Mouse (Mus musculus) CH12.LX (cell line): ENCODE measurements around the gene Itk. TPM values are rescaled to one million over a fixed set of nuclear protein-coding genes. Genes with fewer than 3 reads are reported as not detected.

Source experiments
- DNase-seq: peaks from one replicate; pipeline ENCODE4 v3.0.0-alpha.2; 2013; ENCODE audit errors: extremely low read depth
- H3K27ac ChIP-seq: 2 replicates; pipeline ENCODE4 v1.5.1; 2012; ENCODE audit warnings: low read depth, mild to moderate bottlenecking, control low read depth, moderate library complexity; ENCODE audit not compliant: insufficient read depth
- H3K27me3 ChIP-seq: replicated peaks from 2 replicates; pipeline ENCODE3; 2012; ENCODE audit warnings: inconsistent platforms
- H3K36me3 ChIP-seq, 2 experiments: replicated peaks in 1 of 2; 2 replicates each; pipeline versions ENCODE3 to v1.6.1; 2012; ENCODE audit warnings: inconsistent platforms in 1 of 2, low read length in 1 of 2, mild to moderate bottlenecking in 1 of 2, mixed read lengths in 1 of 2, moderate library complexity in 1 of 2; ENCODE audit not compliant: control insufficient read depth in 1 of 2, insufficient read depth in 1 of 2
- H3K4me1 ChIP-seq, 2 experiments: 2 replicates each; pipeline ENCODE4 v1.6.1; 2012; ENCODE audit warnings: inconsistent platforms in 1 of 2, moderate library complexity in 1 of 2; ENCODE audit not compliant: insufficient read depth in 2 of 2, control insufficient read depth in 1 of 2
- H3K4me2 ChIP-seq: 2 replicates; pipeline ENCODE4 v1.6.1; 2012; ENCODE audit warnings: low read depth, mild to moderate bottlenecking, control low read depth; ENCODE audit not compliant: poor library complexity, insufficient read depth, severe bottlenecking
- H3K4me3 ChIP-seq, 3 experiments: fragments of 150-350 bp in 1 of 3; sonication (generic) in 1 of 3; replicated peaks in 1 of 3; 2 replicates each; pipeline versions ENCODE3 to v1.5.1; 2011 to 2012; ENCODE audit warnings: low read depth in 2 of 3, low read length in 2 of 3, mild to moderate bottlenecking in 2 of 3, moderate library complexity in 2 of 3, control low read depth in 1 of 3, improper control_type of control experiment in 1 of 3, inconsistent platforms in 1 of 3, mixed read lengths in 1 of 3; ENCODE audit not compliant: poor library complexity in 1 of 3
- H3K79me2 ChIP-seq: replicated peaks from 2 replicates; pipeline ENCODE4 v1.6.1; 2012; ENCODE audit warnings: mild to moderate bottlenecking, moderate library complexity; ENCODE audit not compliant: control insufficient read depth, poor library complexity, insufficient read depth, severe bottlenecking; ENCODE audit errors: extremely low read depth
- H3K9ac ChIP-seq: 2 replicates; pipeline ENCODE4 v1.6.1; 2012; ENCODE audit warnings: low read depth, mild to moderate bottlenecking, control low read depth, moderate library complexity; ENCODE audit not compliant: insufficient read depth
- H3K9me3 ChIP-seq: replicated peaks from 2 replicates; pipeline ENCODE3; 2012; ENCODE audit warnings: low read length, inconsistent platforms, mixed read lengths
- BHLHE40 ChIP-seq: IDR thresholded peaks from 2 replicates; pipeline ENCODE4 v1.6.1; 2011; ENCODE audit warnings: mild to moderate bottlenecking, low read depth, low read length, improper control_type of control experiment
- CHD1 ChIP-seq: IDR thresholded peaks from 2 replicates; pipeline ENCODE4 v1.6.1; 2012; ENCODE audit warnings: low read depth, low read length, improper control_type of control experiment, inconsistent platforms
- CHD2 ChIP-seq: IDR thresholded peaks from 2 replicates; pipeline ENCODE4 v1.6.1; 2011; ENCODE audit warnings: low read length, improper control_type of control experiment
- CTCF ChIP-seq, 2 experiments: IDR thresholded peaks in 1 of 2; conservative IDR thresholded peaks in 1 of 2; 2 replicates each; pipeline ENCODE4 v1.5.1; 2011 to 2012; ENCODE audit warnings: low read depth in 2 of 2, low read length in 2 of 2, improper control_type of control experiment in 1 of 2, inconsistent platforms in 1 of 2, mild to moderate bottlenecking in 1 of 2, moderate library complexity in 1 of 2
- E2F4 ChIP-seq: IDR thresholded peaks from 2 replicates; pipeline ENCODE4 v1.6.1; 2011; ENCODE audit warnings: low read depth, low read length, improper control_type of control experiment; ENCODE audit not compliant: insufficient replicate concordance
- ELF1 ChIP-seq: IDR thresholded peaks from 2 replicates; pipeline ENCODE4 v1.6.1; 2014; ENCODE audit warnings: low read depth, mild to moderate bottlenecking, inconsistent platforms, low read length, improper control_type of control experiment
- EP300 ChIP-seq: IDR thresholded peaks from 2 replicates; pipeline ENCODE4 v1.6.1; 2011; ENCODE audit warnings: low read length, improper control_type of control experiment
- ETS1 ChIP-seq: conservative IDR thresholded peaks from 2 replicates; pipeline ENCODE4 v1.6.1; 2012; ENCODE audit warnings: low read depth, mild to moderate bottlenecking, inconsistent platforms, low read length, improper control_type of control experiment, moderate library complexity
- GABPA ChIP-seq: IDR thresholded peaks from 2 replicates; pipeline ENCODE4 v1.6.1; 2012; ENCODE audit warnings: low read depth, low read length, improper control_type of control experiment, inconsistent platforms; ENCODE audit not compliant: insufficient replicate concordance
- HCFC1 ChIP-seq: IDR thresholded peaks from 2 replicates; pipeline ENCODE4 v1.6.1; 2012; ENCODE audit warnings: low read depth, mild to moderate bottlenecking, inconsistent platforms, low read length, improper control_type of control experiment
- IRF4 ChIP-seq: IDR thresholded peaks from 2 replicates; pipeline ENCODE4 v1.6.1; 2014; ENCODE audit warnings: low read depth, mild to moderate bottlenecking, inconsistent platforms, low read length, improper control_type of control experiment
- JUN ChIP-seq: IDR thresholded peaks from 2 replicates; pipeline ENCODE4 v1.6.1; 2011; ENCODE audit warnings: low read depth, mild to moderate bottlenecking, low read length, improper control_type of control experiment, moderate library complexity; ENCODE audit not compliant: insufficient read depth
- JUND ChIP-seq: conservative IDR thresholded peaks from 2 replicates; pipeline ENCODE4 v1.6.1; 2011; ENCODE audit warnings: low read depth, low read length, improper control_type of control experiment
- KAT2A ChIP-seq: IDR thresholded peaks from 2 replicates; pipeline ENCODE4 v1.6.1; 2012; ENCODE audit warnings: low read length, improper control_type of control experiment, inconsistent platforms; ENCODE audit not compliant: insufficient replicate concordance
- MAFK ChIP-seq: IDR thresholded peaks from 2 replicates; pipeline ENCODE4 v1.6.1; 2011; ENCODE audit warnings: low read length, improper control_type of control experiment; ENCODE audit not compliant: insufficient replicate concordance
- MAX ChIP-seq: IDR thresholded peaks from 2 replicates; pipeline ENCODE4 v1.6.1; 2011; ENCODE audit warnings: low read length, improper control_type of control experiment
- MAZ ChIP-seq: IDR thresholded peaks from 2 replicates; pipeline ENCODE4 v1.6.1; 2012; ENCODE audit warnings: low read depth, mild to moderate bottlenecking, inconsistent platforms, low read length, improper control_type of control experiment, moderate library complexity
- MEF2A ChIP-seq: IDR thresholded peaks from 2 replicates; pipeline ENCODE4 v1.6.1; 2014; ENCODE audit warnings: low read depth, mild to moderate bottlenecking, inconsistent platforms, low read length, improper control_type of control experiment, borderline replicate concordance
- MXI1 ChIP-seq: IDR thresholded peaks from 2 replicates; pipeline ENCODE4 v1.6.1; 2011; ENCODE audit warnings: mild to moderate bottlenecking, low read depth, low read length, improper control_type of control experiment
- MYC ChIP-seq: IDR thresholded peaks from 2 replicates; pipeline ENCODE4 v1.6.1; 2011; ENCODE audit warnings: low read depth, mild to moderate bottlenecking, improper control_type of control experiment, low read length
- NELFE ChIP-seq: IDR thresholded peaks from 2 replicates; pipeline ENCODE4 v1.6.1; 2011; ENCODE audit warnings: low read depth, low read length, improper control_type of control experiment
- NRF1 ChIP-seq: IDR thresholded peaks from 2 replicates; pipeline ENCODE4 v1.6.1; 2014; ENCODE audit warnings: low read depth, mild to moderate bottlenecking, inconsistent platforms, low read length, improper control_type of control experiment, moderate library complexity
- PAX5 ChIP-seq: IDR thresholded peaks from 2 replicates; pipeline ENCODE4 v1.6.1; 2012; ENCODE audit warnings: low read length, inconsistent platforms, mixed read lengths
- POLR2A ChIP-seq: IDR thresholded peaks from 2 replicates; pipeline ENCODE4 v1.6.1; 2011; ENCODE audit warnings: low read depth, mild to moderate bottlenecking, improper control_type of control experiment, low read length
- POLR2AphosphoS2 ChIP-seq: IDR thresholded peaks from 2 replicates; pipeline ENCODE4 v1.6.1; 2011; ENCODE audit warnings: low read depth, low read length, improper control_type of control experiment
- RAD21 ChIP-seq: IDR thresholded peaks from 2 replicates; pipeline ENCODE4 v1.6.1; 2011; ENCODE audit warnings: low read depth, mild to moderate bottlenecking, low read length, improper control_type of control experiment, moderate library complexity
- RCOR1 ChIP-seq: conservative IDR thresholded peaks from 2 replicates; pipeline ENCODE4 v1.6.1; 2012; ENCODE audit warnings: low read depth, mild to moderate bottlenecking, inconsistent platforms, low read length, improper control_type of control experiment
- SIN3A ChIP-seq: IDR thresholded peaks from 2 replicates; pipeline ENCODE4 v1.6.1; 2012; ENCODE audit warnings: low read length, improper control_type of control experiment, inconsistent platforms
- SMC3 ChIP-seq: IDR thresholded peaks from 2 replicates; pipeline ENCODE4 v1.6.1; 2011; ENCODE audit warnings: low read depth, low read length, improper control_type of control experiment
- TBP ChIP-seq: conservative IDR thresholded peaks from 2 replicates; pipeline ENCODE4 v1.6.1; 2011; ENCODE audit warnings: low read depth, low read length, improper control_type of control experiment
- TCF12 ChIP-seq: IDR thresholded peaks from 2 replicates; pipeline ENCODE4 v1.6.1; 2014; ENCODE audit warnings: low read depth, mild to moderate bottlenecking, inconsistent platforms, low read length, improper control_type of control experiment
- UBTF ChIP-seq: IDR thresholded peaks from 2 replicates; pipeline ENCODE4 v1.6.1; 2012; ENCODE audit warnings: low read depth, mild to moderate bottlenecking, inconsistent platforms, low read length, improper control_type of control experiment, moderate library complexity
- USF1 ChIP-seq: IDR thresholded peaks from 2 replicates; pipeline ENCODE4 v1.6.1; 2014; ENCODE audit warnings: low read depth, mild to moderate bottlenecking, inconsistent platforms, low read length, improper control_type of control experiment
- USF2 ChIP-seq: conservative IDR thresholded peaks from 2 replicates; pipeline ENCODE4 v1.6.1; 2011; ENCODE audit warnings: low read depth, low read length, improper control_type of control experiment
- ZC3H11A ChIP-seq: IDR thresholded peaks from 2 replicates; pipeline ENCODE4 v1.6.1; 2012; ENCODE audit warnings: low read depth, mild to moderate bottlenecking, inconsistent platforms, low read length, improper control_type of control experiment
- ZKSCAN1 ChIP-seq: IDR thresholded peaks from 2 replicates; pipeline ENCODE4 v1.6.1; 2012; ENCODE audit warnings: low read depth, inconsistent platforms, low read length, improper control_type of control experiment, borderline replicate concordance
- ZMIZ1 ChIP-seq: IDR thresholded peaks from 2 replicates; pipeline ENCODE4 v1.6.1; 2012; ENCODE audit warnings: low read depth, mild to moderate bottlenecking, inconsistent platforms, low read length, improper control_type of control experiment
- ZNF384 ChIP-seq: IDR thresholded peaks from 2 replicates; pipeline ENCODE4 v1.6.1; 2012; ENCODE audit warnings: low read depth, low read length, improper control_type of control experiment, inconsistent platforms
- dilution Hi-C: fragments of 300-500 bp; cut with MboI; formaldehyde crosslinking; loops from 2 replicates; pipeline ENCODE4 v1.14.3; 2020; ENCODE audit warnings: low sequenced_read_pairs; ENCODE audit not compliant: extremely low pct_unique_long_range_greater_than_20kb, extremely low pct_ligation_motif_present
- in situ Hi-C: fragments of 300-500 bp; cut with MboI; formaldehyde crosslinking; loops from 3 replicates; pipeline ENCODE4 v1.14.3; 2019; ENCODE audit warnings: low sequenced_read_pairs, low pct_ligation_motif_present, low pct_unique_long_range_greater_than_20kb, mixed read lengths
- polyA plus RNA-seq: library from polyadenylated mRNA; unstranded; fragments of >175 nt; gene quantifications from 2 replicates; pipeline ENCODE4 v1.2.1, GENCODE M21; 2012; ENCODE audit warnings: low read depth; ENCODE audit not compliant: insufficient read length
- total RNA-seq, 2 experiments: library from RNA; depleted of rRNA; stranded (reverse); fragments of 300-350 nt in 1 of 2; fragments of >200 nt in 1 of 2; gene quantifications; 2 replicates each; pipeline ENCODE4 v1.2.3; 2012 to 2014

The Itk gene
- total and polyA plus RNA-seq, 3 experiments = 0.11 to 0.64 (median 0.17) TPM

DNA sequence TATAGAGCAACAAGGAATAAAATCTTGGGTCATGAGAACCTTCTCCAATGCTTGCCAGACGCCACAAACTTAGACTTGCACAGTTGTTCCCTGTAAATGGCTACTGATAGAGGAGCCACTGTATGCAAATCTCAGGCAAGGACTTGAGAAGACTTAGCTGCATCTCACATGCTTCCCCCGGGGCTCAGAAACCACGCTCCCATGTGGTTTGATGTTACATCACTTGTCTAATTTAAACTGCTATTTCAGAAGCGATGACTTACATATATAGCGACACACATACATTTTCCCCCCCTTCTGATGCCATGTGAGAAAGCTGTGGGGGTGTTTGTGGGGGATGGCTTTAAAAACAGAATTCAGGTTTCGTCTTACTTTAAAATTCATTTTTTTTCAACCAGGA lies 75.5 kb downstream of the Itk start:
- dilution Hi-C loops (no loop called here), in situ Hi-C loops (loop anchor here (5.0 kb wide), 1 partner anchor 37 kb away; no protein-coding TSS in a partner anchor)
- no peak overlapping the region for H3K27ac ChIP-seq
- H3K27me3 ChIP-seq = peaks cover 3% of the 10 kb centered on the region
- no peak for TF ChIP-seq ZKSCAN1
- TF ChIP-seq PAX5 = no peak
- TF ChIP-seq SIN3A = peak; percentile 46
- no peak for TF ChIP-seq GABPA
- TF ChIP-seq USF1 = no peak
- peak; percentile 97 for TF ChIP-seq MEF2A
- peak; percentile 69 for TF ChIP-seq EP300
- TF ChIP-seq ZC3H11A = no peak
- TF ChIP-seq TBP = no peak
- TF ChIP-seq MAX = peak; percentile 83
- TF ChIP-seq MAFK = 0 out of 2 replicates have a peak, but pooled peaks have one; percentile 37
- TF ChIP-seq CHD1 = no peak
- TF ChIP-seq NRF1 = no peak
- no peak; the same call in 1 of the 2 replicates for TF ChIP-seq RCOR1
- no peak; the same call in 1 of the 2 replicates for TF ChIP-seq TCF12
- TF ChIP-seq UBTF = no peak
- TF ChIP-seq ETS1 = peak; percentile 90
- peak; percentile 37; the same call in 1 of the 2 replicates for TF ChIP-seq CHD2
- TF ChIP-seq IRF4 = peak; percentile 65; the same call in 1 of the 2 replicates
- TF ChIP-seq NELFE = no peak
- TF ChIP-seq SMC3 = no peak
- peak; percentile 95 for TF ChIP-seq MYC
- no peak for TF ChIP-seq E2F4
- no peak for TF ChIP-seq ELF1
- TF ChIP-seq BHLHE40 = peak; percentile 93
- no peak for TF ChIP-seq CTCF (conservative IDR thresholded peaks at IDR 0.05 in 1 of 2, IDR thresholded peaks at IDR 0.05 in 1 of 2; ENCODE audit: low read depth in 2 of 2, low read length in 2 of 2)
- peak; percentile 76; the same call in 1 of the 2 replicates for TF ChIP-seq JUND
- no peak for TF ChIP-seq RAD21
- TF ChIP-seq MAZ = no peak
- TF ChIP-seq KAT2A = 0 out of 2 replicates have a peak, but pooled peaks have one; percentile 57
- peak; percentile 78 for TF ChIP-seq JUN
- TF ChIP-seq USF2 = no peak
- TF ChIP-seq ZNF384 = no peak
- no peak for TF ChIP-seq POLR2AphosphoS2
- 0 out of 2 replicates have a peak, but pooled peaks have one; percentile 15 for TF ChIP-seq HCFC1
- no peak for TF ChIP-seq POLR2A
- peak; percentile 38; the same call in 1 of the 2 replicates for TF ChIP-seq MXI1
- TF ChIP-seq ZMIZ1 = no peak
- peaks cover 16 to 30% of the 10 kb centered on the region in 2 experiments for H3K4me1 ChIP-seq
- H3K9me3 ChIP-seq = peaks cover 6% of the 10 kb centered on the region
- H3K36me3 ChIP-seq = peaks cover 0 to 1% of the 10 kb centered on the region in 2 experiments
- peaks cover 31% of the 10 kb centered on the region for H3K79me2 ChIP-seq
- H3K9ac ChIP-seq = no peak overlapping the region
- H3K4me2 ChIP-seq = 0 out of 2 replicates have a peak overlapping the region, but pooled peaks have one; percentile 8
- no peak overlapping the region for H3K4me3 ChIP-seq
- DNase-seq = peak; percentile 91
